Mouse (Mus musculus): Measurements from ENCODE around the gene Slc17a7. TPM values are rescaled to one million over a fixed set of nuclear protein-coding genes. Genes with fewer than 3 reads are reported as not detected.

The Slc17a7 gene
- polyA plus RNA-seq (2015; fragmentation: Nextera tagmentation; extraction: Ambion mirVana) = not detected in 2 replicates

DNA sequence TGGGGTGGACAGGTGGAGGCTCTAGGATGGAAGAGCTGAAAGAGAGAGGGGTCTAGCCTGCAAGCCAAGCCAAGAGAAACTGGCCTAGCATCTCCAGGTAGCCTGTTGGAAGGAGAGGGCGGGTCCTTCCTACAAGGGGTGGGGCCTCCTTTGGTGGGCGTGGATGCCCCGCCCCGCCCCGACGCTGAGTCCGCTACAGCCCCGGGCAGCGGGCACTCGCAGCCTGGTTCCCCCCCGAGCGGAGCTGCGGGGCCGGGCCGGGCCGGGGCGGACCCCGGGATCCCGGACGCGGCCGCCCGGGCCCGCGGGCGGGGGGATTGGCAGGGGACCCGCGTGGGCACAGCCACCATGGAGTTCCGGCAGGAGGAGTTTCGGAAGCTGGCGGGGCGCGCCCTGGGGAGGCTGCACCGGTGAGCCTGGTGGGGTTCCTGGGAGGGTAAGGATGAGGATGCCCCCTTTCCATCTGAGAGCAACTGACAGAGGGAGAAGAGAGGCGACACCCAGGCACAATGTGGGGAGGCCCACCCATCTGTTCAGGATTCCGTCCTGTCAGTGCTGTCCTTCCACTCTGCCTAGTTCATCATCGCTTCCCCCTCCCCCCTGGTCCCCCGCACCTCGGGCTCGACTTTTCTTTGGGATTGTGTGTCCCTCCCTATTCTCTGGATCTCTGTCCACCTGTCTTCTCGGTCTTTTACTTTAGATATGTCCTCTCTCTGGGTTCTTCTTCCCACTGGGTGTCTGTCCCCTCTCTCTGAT is at the start of gene Slc17a7:
Gene Slc17a7, plus strand, starts transcription at position 215 of the 756 bp plus-strand sequence.
- ATAC-seq (ENCODE audit: insufficient read depth) = peak; percentile 27; the same call in 1 of the 2 replicates
- Histone ChIP-seq H3K27me3 (peaks cover 68% of the 10 kb centered on the region), H3K4me1 (replicated peaks) (peaks cover 21% of the 10 kb centered on the region), H3K27ac (replicated peaks) (no peak within 1 kb of the TSS), H3K9me3 (replicated peaks) (no peaks in the 10 kb centered on the region), H3K4me2 (peak within 1 kb of the TSS; percentile 75), H3K4me3 (replicated peaks) (peak within 1 kb of the TSS; percentile 51), H3K36me3 (replicated peaks) (no peaks in the 10 kb centered on the region; the same call in 1 of the 2 replicates), H3K9ac (no peak within 1 kb of the TSS)
- 4% methylated on average over 40 of the region's 41 CpGs for WGBS (ENCODE audit: insufficient replicate concordance)

DNA sequence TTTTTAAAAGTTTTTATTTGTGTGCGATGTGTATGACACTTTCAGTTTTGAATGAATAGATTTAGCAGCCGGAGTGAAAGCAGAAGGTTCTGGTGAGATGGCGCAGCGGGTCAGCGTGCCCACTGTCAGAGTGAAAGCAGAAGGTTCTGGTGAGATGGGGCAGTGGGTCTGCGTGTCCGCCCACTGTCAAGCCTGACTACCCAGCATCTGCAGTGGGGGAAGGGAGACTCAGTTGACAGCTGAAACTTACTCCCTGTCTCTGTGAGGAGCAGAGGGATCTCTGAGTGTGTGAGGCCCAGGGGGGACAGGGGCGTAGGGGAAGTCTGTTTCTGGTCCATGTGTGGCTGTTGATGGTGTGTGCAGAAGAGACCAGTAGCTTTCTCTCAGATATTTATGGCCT is 46.2 kb upstream of the Slc17a7 start:
- Histone ChIP-seq H3K27me3 (no peaks in the 10 kb centered on the region), H3K4me2 (no peak overlapping the region), H3K4me1 (replicated peaks) (peaks cover 57% of the 10 kb centered on the region), H3K9me3 (replicated peaks) (no peaks in the 10 kb centered on the region), H3K4me3 (replicated peaks) (no peak overlapping the region), H3K9ac (no peak overlapping the region), H3K36me3 (replicated peaks) (peaks cover 37% of the 10 kb centered on the region), H3K27ac (replicated peaks) (no peak overlapping the region)
- whole genome bisulfite sequencing (ENCODE audit: insufficient replicate concordance) = 67% methylated on average over 8 of the region's 8 CpGs
- no peak for ATAC-seq (ENCODE audit: insufficient read depth)

DNA sequence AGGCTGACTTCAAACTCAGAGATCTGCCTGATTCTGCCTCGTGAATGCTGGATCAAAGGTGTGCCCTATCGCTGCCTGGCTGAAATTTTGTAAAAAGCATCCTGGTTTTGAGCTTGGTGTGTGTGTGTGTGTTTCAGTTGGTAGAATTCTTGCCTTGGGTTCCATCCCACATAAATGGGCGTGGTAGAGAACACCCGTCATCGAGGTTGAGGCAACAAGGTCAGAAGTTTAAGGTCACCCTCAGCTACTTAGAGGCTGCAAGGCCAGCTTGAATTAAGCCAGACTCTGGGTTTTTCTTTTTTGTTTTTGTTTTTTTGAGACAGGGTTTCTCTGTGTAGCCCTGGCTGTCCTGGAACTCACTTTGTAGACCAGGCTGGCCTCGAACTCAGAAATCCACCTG is 45.4 kb upstream of the Slc17a7 start:
- ATAC-seq (ENCODE audit: insufficient read depth) = no peak
- WGBS (ENCODE audit: insufficient replicate concordance) = 62% methylated on average over 6 of the region's 6 CpGs
- peaks cover 58% of the 10 kb centered on the region for H3K4me1 ChIP-seq (replicated peaks)
- no peaks in the 10 kb centered on the region for H3K9me3 ChIP-seq (replicated peaks)
- no peak overlapping the region for H3K27ac ChIP-seq (replicated peaks)
- H3K4me2 ChIP-seq = no peak overlapping the region
- H3K27me3 ChIP-seq = no peaks in the 10 kb centered on the region
- H3K36me3 ChIP-seq (replicated peaks) = peaks cover 45% of the 10 kb centered on the region
- no peak overlapping the region for H3K4me3 ChIP-seq (replicated peaks)
- H3K9ac ChIP-seq = no peak overlapping the region

DNA sequence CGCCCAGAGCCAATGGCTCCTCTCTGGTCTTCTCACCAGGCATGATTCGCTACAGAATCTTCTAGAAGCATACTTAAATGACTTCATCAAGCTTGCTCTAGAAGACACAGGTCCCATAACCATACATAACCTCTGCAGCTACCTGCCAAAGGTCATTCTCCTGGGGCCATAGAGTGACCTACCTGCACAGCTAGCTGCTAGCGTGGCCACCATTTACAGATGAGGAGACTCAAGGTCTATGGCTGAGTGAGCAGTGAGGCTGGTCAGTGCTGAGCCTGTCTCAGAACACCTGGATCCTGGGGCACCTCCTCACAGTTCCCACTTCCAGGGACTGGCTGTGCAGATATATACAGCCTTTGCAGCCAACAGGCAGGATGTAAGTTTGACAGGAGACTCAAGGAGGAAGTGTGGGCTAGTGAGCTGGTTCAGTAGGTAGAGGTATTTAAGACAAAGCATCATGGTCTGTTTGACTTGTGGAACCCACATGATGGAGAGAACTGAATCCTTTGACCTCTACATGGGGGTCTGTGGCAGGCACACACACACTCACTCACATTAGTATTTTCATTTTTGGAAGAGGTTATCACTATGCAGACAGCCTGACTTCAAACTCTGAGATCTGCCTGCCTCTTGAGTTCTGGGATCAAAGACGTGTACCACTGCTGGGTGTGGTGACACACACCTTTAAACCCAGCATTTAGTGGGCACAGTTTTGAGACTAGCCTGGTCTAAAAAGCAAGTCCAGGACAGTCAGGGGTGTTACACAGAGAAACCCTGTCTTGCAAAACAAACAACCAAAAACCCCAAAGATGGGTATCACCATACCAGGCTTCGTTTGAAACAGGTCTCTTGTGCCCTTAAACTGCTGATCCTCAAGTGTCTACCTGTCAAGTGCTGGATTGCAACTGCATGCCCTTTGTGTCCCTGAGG is 43.7 kb upstream of the Slc17a7 start:
- Histone ChIP-seq H3K36me3 (replicated peaks) (peaks cover 49% of the 10 kb centered on the region), H3K27me3 (no peaks in the 10 kb centered on the region), H3K4me1 (replicated peaks) (peaks cover 60% of the 10 kb centered on the region), H3K9me3 (replicated peaks) (no peaks in the 10 kb centered on the region), H3K4me3 (replicated peaks) (no peak overlapping the region), H3K4me2 (no peak overlapping the region), H3K9ac (no peak overlapping the region), H3K27ac (replicated peaks) (no peak overlapping the region)
- no peak for ATAC-seq (ENCODE audit: insufficient read depth)
- 50% methylated on average over 5 of the region's 5 CpGs for WGBS (ENCODE audit: insufficient replicate concordance)

DNA sequence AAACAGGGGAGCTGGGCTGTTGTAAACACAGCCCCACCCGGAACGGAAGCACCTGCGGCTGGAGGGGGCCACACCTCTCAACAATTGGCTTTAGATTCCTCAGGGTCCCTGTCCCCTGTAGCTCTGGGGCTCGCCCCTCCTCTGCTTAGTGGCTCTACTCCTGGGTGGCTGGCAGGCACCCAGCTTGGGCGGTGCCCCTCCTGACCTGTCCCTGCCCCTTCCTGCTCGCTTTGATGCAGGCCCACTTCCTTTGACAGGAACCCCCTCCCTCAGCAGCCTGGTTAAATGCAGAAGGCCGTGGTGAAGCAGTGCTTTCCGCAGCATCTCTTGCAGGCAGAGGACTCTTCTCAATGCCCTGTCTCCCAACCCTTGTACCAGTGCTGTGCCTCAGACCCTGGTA is 42.3 kb upstream of the Slc17a7 start:
- no peaks in the 10 kb centered on the region for H3K9me3 ChIP-seq (replicated peaks)
- ATAC-seq (ENCODE audit: insufficient read depth) = no peak
- WGBS (ENCODE audit: insufficient replicate concordance) = 27% methylated on average over 8 of the region's 8 CpGs
- no peak overlapping the region for H3K9ac ChIP-seq
- H3K36me3 ChIP-seq (replicated peaks) = peaks cover 62% of the 10 kb centered on the region
- peak overlapping the region; percentile 53; the same call in 1 of the 2 replicates for H3K27ac ChIP-seq (replicated peaks)
- H3K4me1 ChIP-seq (replicated peaks) = peaks cover 74% of the 10 kb centered on the region
- no peaks in the 10 kb centered on the region for H3K27me3 ChIP-seq
- no peak overlapping the region for H3K4me3 ChIP-seq (replicated peaks)
- peak overlapping the region; percentile 88 for H3K4me2 ChIP-seq

DNA sequence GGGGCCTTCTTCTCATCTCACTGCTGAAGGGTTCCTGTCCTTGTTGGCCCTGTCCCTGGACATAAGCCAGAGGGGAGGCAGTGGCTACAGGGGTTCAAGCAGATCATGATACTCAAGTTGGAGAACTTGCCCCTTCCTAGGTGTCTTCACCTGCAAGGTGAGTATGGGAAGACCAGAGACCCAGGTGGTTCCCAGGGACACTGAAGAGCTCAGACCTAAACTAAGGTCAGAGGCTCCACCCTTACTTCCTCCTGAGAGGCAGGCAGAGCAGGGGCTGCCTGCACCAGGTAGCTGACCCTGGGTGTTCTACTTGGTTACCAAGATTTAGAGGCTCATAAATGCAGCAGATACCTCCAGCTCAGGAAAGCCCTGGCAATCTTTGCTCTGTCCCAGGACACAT is 41.8 kb upstream of the Slc17a7 start:
- peak overlapping the region; percentile 53; the same call in 1 of the 2 replicates for H3K27ac ChIP-seq (replicated peaks)
- no peak overlapping the region for H3K9ac ChIP-seq
- H3K4me2 ChIP-seq = peak overlapping the region; percentile 88
- peaks cover 68% of the 10 kb centered on the region for H3K36me3 ChIP-seq (replicated peaks)
- H3K27me3 ChIP-seq = no peaks in the 10 kb centered on the region
- ATAC-seq (ENCODE audit: insufficient read depth) = no peak
- no peak overlapping the region for H3K4me3 ChIP-seq (replicated peaks)
- no peaks in the 10 kb centered on the region for H3K9me3 ChIP-seq (replicated peaks)
- H3K4me1 ChIP-seq (replicated peaks) = peaks cover 80% of the 10 kb centered on the region

DNA sequence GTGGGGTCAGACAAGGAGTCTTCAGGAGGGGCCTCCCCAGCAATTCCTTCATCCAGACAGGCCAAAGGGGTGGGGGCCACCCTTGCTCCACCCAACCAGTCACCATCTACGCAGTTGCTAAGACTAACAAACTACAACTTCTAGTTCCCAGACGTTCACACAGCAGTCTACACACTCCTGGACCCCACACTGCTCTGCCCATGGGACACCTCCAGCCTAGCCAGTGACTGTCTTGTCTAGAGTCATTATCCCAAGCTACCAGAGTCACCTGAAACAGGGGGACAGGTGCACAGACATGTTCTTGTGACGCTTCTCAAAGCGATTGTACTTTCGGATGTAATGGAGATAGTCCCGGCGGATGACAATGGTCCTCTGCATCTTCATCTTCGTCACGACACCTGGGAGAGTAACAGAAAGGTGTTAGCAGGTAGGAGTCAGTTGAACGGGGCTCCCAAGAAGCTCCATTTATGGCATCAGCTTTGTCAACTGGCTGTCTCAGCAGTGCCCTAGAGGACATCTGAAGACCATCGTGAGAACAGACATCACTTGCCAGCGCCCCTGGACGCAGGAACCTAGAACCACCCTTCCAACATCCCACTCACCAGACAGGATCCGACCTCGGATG is 41.1 kb upstream of the Slc17a7 start:
- ATAC-seq (ENCODE audit: insufficient read depth) = no peak
- peaks cover 74% of the 10 kb centered on the region for H3K36me3 ChIP-seq (replicated peaks)
- WGBS (ENCODE audit: insufficient replicate concordance) = 64% methylated on average over 15 of the region's 15 CpGs
- peak overlapping the region; percentile 87 for H3K9ac ChIP-seq
- H3K27me3 ChIP-seq = no peaks in the 10 kb centered on the region
- peak overlapping the region; percentile 82 for H3K27ac ChIP-seq (replicated peaks)
- H3K4me3 ChIP-seq (replicated peaks) = peak overlapping the region; percentile 83
- H3K9me3 ChIP-seq (replicated peaks) = no peaks in the 10 kb centered on the region
- peaks cover 84% of the 10 kb centered on the region for H3K4me1 ChIP-seq (replicated peaks)
- H3K4me2 ChIP-seq = peak overlapping the region; percentile 88

DNA sequence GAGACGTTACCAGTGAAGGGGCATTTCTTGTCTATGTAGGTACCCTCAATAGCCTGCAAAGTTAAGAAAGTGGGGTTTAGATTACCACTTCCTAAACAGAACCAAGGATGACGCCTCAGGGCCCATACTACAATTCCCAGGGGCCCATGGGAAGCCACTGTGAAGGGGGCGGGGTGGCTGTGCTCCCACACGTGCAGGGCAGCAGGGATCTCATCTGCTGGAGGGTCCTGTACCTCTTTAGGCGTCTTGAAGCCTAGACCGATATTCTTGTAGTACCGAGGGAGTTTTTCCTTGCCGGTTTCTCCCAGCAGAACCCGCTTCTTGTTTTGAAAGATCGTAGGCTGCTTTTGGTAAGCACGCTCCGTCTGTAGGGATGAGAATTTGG is 40.6 kb upstream of the Slc17a7 start:
- Histone ChIP-seq H3K4me1 (replicated peaks) (peaks cover 84% of the 10 kb centered on the region), H3K4me2 (peak overlapping the region; percentile 88), H3K27me3 (no peaks in the 10 kb centered on the region), H3K27ac (replicated peaks) (peak overlapping the region; percentile 82), H3K4me3 (replicated peaks) (peak overlapping the region; percentile 83), H3K9me3 (replicated peaks) (no peaks in the 10 kb centered on the region), H3K9ac (peak overlapping the region; percentile 87), H3K36me3 (replicated peaks) (peaks cover 74% of the 10 kb centered on the region)
- ATAC-seq (ENCODE audit: insufficient read depth) = no peak
- 9% methylated on average over 12 of the region's 12 CpGs for WGBS (ENCODE audit: insufficient replicate concordance)

DNA sequence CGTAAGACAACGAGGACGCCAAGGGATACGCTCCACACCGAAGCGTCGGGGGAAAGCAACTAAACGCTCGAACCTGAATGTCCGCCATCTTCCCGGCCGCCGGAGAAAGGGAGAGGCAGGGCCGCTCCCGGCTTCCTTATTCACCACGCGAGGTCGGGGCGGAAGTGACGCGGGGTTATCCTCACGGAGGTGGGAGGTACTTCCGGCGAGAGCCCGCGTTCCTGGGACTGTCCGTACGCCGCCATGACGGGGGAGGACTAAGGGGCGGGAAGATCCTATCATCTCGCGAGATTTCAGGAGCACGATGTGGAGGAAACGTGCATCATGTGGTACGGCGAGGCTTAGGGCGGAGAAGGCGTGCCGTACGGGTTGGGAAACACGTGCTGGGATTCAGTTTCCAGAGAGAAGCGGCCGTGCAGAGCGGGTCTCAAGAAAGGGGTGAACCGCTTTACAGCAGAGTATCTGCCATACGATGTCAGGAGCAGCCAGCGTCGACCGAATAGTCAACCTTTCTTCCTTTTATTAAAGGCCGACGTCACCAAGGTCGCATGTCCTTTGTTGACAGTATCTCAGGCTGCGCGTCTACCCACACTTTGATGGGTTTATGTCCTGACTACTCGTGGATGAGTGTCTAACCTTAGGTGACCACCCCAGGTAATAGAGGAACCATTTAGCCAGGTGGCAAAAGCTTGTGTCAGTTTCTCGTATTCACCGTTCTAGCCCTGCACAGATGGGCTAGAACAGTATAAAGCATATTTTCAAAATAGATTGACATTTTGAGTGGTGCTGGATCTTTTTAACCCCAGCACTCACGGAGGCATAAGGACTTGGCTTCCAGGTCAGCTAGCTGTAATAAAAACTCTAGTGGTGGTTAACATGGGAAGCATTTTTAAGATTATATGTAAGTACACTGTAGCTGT is 39.3 kb upstream of the Slc17a7 start, which contains the start of gene Rps11:
Gene Rps11, minus strand, starts transcription at position 216 of the 920 bp plus-strand sequence.
- H3K4me1 ChIP-seq (replicated peaks) = peaks cover 81% of the 10 kb centered on the region
- H3K9me3 ChIP-seq (replicated peaks) = no peaks in the 10 kb centered on the region
- H3K27me3 ChIP-seq = no peaks in the 10 kb centered on the region
- peak; percentile 77 for ATAC-seq (ENCODE audit: insufficient read depth)
- peak within 1 kb of the TSS; percentile 83 for H3K4me3 ChIP-seq (replicated peaks)
- peak within 1 kb of the TSS; percentile 87 for H3K9ac ChIP-seq
- peak within 1 kb of the TSS; percentile 87 for H3K27ac ChIP-seq (replicated peaks)
- peak within 1 kb of the TSS; percentile 88 for H3K4me2 ChIP-seq
- under 1% methylated on average over 59 of the region's 59 CpGs for WGBS (ENCODE audit: insufficient replicate concordance)
- peaks cover 67% of the 10 kb centered on the region for H3K36me3 ChIP-seq (replicated peaks)

DNA sequence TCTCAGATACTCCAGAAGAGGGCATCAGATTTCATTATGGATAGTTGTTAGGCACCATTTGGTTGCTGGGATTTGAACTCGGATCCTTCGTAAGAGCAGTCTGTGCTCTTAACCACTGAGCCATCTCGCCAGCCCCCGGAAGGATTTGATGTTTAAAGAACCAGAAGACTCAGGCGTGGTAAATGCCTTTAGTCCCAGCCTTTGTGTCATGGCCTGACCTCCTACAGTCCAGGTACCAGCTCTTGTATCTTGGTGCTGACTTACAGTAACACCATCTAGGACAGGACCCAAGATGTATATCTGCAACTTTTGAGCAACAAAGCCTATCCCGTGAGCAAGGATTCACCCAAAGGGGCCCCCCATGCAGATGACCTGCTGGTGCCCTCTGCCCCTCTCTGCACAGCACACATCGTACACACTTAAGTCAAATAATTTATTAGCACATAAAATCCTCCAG is 38.6 kb upstream of the Slc17a7 start:
- 0 out of 2 replicates have a peak overlapping the region, but pooled peaks have one; percentile 83 for H3K4me3 ChIP-seq (replicated peaks)
- H3K4me2 ChIP-seq = peak overlapping the region; percentile 88
- peak overlapping the region; percentile 87 for H3K27ac ChIP-seq (replicated peaks)
- H3K4me1 ChIP-seq (replicated peaks) = peaks cover 81% of the 10 kb centered on the region
- 19% methylated on average over 7 of the region's 7 CpGs for WGBS (ENCODE audit: insufficient replicate concordance)
- H3K9ac ChIP-seq = no peak overlapping the region
- no peaks in the 10 kb centered on the region for H3K9me3 ChIP-seq (replicated peaks)
- ATAC-seq (ENCODE audit: insufficient read depth) = no peak
- H3K36me3 ChIP-seq (replicated peaks) = peaks cover 61% of the 10 kb centered on the region
- no peaks in the 10 kb centered on the region for H3K27me3 ChIP-seq
